Mouse (Mus musculus) CH12F3 (cell line): Measurements from ENCODE around the gene Mab21l1.

Source experiments
- in situ Hi-C: fragments of 300-500 bp; cut with MboI; formaldehyde crosslinking; loops from 2 replicates; pipeline ENCODE4 v1.14.3; 2020; ENCODE audit warnings: low sequenced_read_pairs

The Mab21l1 gene

DNA sequence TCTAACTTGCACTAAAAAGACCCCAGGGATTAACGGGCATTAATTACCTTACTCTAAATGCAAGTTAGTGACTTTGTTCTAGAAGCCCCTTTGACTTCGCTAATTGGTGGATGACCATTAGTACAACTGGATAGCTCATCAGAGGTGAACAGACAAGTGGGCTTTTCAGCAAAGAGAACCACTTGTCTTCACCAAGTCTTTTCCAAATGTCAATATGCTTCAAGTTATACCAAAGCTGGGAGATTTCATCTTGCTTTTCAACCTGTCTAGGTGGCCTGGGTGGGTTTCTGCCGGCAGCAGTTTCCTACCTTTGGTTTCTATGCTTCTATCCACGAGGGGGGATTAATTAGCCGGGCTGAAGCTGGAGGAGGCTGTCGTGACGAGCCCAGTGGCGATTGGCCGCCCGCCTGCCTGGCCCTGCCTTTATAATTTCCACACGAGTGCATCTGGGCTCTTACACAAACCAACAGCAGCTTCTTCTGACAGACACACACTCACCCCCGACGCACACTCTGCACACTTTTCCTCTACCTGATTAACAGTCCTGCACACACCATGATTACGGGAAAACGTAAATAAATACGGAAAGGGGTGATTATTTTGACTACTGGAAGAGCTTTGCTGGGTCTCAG, at the start of gene Mab21l1:
TSS of gene Mab21l1 (plus strand) at position 455 of the 632 bp plus-strand sequence.
- in situ Hi-C loops, result no loop called here

DNA sequence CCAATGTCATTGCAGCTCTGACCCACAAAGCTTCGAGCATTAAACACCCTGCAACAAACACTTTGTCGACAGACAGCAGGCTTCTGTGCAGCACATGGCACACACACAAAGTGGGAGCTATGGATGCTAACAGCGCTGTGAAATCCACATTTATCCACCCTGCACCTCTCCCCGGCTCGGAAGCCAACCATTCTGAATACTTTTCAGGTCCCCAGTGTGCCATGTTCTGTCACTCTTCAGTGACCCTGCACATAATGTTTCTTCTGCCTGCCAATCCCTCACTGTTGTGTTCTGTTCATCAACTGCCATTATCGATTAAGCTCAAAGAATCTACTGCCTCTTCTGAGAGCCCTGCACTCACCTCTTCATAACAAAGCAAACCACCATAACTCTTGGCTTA, 48.6 kb upstream of the Mab21l1 start:
- in situ Hi-C loops, result no loop called here

DNA sequence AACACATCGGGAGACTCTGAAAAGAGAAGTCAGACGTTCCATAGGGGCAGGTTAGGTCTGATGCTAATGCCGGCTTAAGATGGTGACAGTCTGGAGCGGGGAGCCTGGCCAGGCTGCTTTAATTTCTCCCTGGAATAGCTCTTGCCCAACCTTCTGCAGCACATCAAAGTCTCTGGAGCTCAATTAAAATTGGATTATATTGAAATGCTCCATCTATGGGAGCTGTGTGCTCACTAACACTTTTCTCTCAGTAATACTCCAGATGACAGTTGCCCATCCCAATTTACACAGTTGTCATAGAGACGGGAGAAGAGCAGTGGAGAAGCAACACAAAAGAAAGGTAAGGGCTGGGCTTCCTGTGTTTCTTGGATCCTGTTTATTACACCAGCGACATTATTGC, 40.9 kb upstream of the Mab21l1 start:
- in situ Hi-C loops, result no loop called here

DNA sequence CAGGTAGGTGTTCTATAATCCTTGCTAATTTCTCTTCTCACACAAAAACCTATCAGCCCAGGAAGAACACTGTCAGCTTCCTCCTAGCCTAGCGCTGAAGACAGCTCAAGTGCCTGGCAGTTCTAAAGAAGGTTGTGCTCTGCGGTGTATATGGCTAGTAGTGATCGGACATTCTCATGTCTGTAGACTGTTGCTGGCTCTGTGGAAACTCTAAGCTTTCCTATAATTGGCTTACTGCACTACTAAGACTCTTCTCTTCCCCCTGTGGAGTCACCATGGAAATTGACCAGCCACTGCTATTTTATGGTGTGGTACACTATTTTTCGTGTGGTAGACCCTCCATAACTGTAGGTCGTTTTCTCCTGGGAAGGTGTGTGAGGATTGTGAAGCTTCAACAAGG, 40.1 kb upstream of the Mab21l1 start:
- in situ Hi-C loops, result no loop called here

DNA sequence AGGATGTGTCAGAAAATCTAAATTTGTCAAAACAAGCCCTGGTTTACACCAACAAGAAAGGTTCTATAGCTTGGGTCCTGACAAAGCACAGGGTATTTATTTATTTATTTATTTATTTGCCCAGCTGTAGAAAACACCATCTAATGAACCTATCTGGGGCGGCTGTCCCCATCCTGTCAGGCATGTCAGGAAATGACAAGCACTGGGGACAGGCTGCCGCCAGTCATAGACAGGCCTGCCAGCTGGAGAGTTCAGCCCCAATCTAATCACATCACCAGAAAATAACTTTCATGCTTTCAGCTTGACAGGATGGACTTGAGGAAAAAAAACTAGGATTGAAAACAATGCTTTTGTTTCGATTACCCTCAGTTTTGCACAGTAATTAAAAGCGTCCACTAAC, 39.7 kb upstream of the Mab21l1 start:
- in situ Hi-C loops, result no loop called here

DNA sequence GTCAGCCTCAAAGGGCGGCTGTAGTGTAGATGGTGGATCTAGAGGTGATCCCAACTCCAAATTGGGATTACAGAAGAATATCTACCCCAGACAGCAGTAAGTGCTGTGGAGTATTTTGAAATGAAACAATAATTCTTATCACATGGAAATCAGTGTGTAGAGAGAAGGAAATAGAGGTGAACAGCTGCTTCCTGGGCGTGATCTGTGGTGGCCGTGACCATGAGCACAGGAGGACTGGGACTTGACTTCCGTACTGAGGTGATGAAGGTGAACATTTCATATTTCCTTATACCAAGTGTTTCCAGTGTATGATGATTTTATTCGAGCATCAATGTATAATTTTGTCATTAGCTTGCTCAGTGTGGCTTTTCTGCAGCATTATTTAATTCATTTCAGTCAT, 38.4 kb upstream of the Mab21l1 start:
- in situ Hi-C loops, result no loop called here

DNA sequence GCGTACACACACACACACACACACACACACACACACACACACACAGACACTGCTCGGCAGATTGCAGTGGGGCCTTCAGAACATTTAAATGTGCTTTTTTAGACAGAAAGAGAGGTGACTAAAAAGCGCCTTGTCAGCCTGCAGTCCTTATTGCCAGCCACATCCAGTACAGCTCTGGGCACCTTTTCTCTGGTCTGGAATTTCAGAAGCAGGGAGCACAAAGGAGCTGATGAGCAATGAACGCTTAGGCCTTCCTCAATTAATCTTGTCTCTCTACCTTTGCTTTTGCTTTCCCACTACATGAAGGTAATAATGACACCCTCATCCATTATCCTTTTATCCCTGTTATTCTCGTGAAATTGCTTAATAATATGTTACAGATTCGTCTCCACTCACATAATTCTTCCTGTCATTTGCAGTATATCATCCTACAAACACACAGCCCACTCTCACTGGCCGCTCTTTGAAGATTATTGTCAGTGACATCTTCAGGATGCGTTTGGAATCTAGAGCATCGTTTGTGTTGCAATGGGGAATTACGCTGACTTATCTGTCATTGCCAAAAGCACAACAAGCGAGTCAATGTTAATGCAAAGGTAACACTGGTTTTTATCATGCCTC, 31.8 kb upstream of the Mab21l1 start:
- in situ Hi-C loops, result no loop called here

DNA sequence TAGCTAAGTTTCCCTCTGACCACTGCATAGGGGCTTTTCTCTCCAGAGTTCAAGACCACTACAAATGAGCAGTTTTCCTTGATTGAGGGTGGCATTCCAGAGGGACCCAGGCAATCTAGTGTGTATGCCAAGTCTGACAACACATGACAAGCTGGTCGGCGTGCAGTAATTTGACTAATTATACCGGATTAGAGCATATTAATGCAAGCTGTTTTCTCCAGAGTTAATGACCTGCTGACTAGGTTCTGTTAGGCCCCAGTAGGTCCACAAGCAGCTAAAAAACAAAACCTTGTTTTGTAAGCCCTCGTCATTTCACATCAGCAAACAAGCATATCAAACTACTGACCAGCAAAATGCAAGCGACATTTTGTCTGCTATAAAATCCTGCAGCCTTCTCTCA, 30.9 kb upstream of the Mab21l1 start:
- in situ Hi-C loops, result no loop called here

DNA sequence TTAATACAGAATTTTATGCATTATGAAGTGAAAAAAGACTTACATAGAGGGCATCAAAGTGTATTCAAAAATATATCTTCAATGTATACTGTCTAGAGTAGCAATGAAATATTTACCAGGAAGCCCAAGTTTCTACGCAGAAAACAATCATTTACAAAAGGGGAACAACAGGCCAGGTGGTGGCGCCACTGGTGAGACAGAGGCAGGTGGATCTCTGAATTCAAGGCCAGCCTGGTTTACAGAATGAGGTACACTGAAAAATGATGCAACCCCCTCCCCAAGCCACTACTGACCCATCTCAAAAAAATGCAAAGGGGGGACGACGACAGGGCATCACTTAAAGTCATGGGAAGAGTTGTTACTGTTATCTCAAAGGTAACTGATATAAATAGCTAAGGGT, 29.8 kb upstream of the Mab21l1 start:
- in situ Hi-C loops, result no loop called here

DNA sequence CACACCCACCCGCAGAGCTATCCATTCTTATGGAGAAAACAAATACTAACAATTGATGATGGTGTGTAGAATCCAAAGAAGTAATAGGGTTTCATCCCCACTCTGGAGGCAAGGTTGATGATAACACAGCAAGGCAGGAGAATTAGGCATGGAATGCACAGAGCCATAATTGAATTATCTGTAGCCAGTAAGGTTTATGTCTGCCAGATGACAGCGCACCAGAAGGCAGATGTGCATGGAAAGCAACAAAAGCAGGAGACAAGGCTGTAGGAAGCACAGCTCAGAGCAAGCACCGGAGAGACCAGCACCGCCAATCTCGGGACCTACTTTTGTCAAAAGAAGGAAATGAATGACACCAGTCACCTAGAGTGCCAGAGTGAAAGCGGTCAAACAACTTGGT, 28.4 kb upstream of the Mab21l1 start:
- in situ Hi-C loops, result no loop called here

DNA sequence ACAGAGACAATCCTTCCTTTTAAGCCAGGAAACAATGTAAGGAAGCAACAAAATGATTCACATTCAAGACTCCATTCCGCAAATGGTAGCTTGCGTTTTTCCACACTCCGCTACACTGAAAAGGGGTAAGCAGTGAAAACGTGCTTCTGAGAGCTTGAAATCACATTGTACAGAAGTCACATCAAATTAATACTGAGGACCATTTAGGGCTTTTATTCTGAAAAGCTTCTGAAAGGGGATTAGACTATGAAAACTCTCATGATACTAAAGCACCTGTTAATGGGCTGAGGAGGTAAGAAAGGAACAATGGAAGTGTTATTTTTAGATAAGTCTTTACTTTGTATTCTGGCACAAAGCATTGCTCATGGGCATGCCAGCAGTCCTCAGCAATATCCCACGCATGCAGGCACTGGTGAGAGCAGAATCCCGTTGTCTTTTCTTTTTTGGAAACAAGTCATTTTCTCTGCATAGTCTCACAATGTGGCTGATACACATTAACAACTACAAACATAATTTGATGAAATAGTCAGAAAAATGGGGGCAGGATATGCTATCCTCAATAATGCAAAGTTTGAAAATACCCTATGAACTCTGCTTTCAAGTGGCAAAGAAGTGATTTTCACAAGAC, 27.2 kb upstream of the Mab21l1 start:
- in situ Hi-C loops, result no loop called here

DNA sequence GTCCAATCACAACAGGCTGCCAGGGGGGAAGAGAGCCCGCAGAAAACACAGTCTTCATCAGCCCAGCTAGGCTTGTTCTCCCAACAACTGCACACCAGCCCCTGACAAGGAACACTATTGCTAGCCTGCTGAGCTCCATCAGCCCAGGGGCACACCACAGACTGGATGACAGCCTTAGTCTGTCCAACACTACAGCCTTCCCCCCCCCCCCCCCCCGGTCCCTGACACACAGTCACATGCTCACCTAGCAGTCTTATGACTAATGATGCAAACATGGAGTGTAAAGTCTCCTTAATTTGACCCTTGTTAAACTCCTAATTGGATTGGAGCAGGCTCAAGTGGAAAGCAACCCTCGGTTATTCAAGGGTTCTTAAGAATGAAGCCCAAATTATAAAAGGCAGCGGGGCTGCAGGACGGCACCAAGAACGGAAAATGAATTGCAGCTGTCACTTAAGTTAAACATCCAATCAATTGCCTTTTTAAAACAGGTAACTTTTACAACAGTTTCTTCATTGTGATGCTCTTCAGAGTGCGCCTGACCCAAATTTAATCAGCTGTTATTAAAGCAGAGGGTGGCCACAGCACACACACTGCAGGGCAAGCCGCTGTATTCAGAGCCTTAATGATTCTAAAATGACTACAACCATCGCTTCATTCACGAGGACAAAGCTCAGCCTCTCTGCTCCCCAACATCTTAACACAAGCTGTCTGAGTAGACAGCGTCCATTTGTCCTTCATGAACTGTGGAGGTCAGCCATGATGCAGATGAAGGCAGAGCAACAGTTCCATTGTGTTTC, 26.3 kb upstream of the Mab21l1 start:
- in situ Hi-C loops, result no loop called here

DNA sequence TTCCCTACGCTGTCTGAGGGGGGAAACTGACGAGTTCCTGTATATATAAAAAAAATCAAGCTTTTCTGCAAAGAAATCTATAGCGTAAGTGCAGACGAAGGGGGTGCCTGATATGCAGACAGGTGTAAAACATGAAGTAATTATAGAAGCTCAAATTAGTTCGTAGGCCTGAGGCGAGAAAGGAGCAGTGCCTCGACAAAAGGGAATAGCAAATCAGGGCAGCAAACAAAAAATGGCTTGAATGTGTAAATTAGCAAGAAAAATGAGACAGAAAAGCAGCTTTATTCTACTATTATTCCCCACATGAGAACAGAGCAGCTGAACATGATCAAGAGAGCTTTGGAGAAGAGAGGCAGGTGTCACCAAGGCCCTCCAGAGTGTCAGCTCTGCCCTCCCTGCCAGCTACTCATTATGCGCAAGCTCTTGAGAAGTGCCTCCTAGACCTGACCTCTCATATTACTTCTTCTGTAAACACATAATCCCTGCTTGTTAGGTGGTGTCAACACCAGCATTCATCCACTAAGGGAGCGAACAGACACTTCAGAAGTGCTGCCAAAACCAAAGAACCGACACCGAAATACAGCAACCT, 25.6 kb upstream of the Mab21l1 start:
- in situ Hi-C loops, result no loop called here

DNA sequence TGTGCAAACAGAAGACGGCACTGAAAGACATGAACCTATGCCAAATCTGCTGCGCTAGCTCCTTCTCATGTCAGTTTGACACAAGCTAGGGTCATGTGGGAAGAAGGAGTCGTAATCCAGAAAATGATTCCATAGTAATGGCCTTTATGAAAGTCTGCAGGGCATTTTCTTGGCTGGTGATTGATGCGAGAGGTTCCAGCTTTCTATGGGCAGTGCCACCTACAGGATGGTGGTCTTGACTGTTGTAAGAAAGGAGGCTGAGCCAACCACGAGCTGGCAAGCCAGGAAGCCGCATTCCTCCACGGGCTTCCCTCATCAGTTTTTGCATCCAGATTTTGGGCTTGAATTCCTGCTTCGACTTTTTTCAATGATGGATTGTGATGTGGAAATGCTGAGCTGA, 24.0 kb upstream of the Mab21l1 start:
- in situ Hi-C loops, result no loop called here

DNA sequence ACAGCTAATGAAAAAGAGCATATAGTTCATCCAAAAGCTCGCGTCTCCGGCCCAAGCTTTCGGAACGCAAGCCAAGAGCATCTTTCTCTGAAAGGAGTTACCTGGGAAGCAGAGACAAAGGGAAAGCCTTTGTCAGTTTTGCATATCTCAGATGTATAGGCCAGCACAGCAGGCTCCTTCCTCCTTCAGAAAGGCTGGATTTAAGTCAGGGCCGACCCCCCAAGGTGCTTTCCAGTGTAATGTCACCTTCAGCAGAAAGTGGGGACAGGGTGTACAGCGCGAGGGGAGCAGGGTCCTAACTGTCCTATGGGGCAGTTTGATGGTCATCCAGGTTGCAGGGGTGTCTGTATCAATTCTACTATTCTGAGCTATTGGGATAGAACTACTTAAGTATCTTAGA, 18.7 kb upstream of the Mab21l1 start:
- in situ Hi-C loops, result no loop called here

DNA sequence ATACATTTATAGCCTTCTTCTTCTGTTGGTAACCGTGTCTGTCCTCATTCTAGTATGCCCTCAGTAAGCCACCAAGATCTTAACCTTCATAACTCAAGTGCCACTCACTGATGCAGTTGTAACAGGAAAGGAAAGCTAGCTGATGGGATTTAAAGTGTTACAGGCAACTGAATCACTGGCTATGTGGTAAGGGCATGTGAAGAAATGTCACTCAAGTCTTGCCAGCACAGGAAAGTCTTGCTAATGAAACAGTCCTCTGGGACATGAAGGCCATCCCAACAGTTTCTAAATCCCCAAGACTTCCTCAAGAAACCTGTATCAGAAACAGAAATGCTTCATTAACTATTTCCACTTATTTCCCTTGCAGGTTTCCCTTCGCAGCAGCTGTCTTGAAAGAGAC, 13.7 kb upstream of the Mab21l1 start:
- in situ Hi-C loops, result no loop called here

DNA sequence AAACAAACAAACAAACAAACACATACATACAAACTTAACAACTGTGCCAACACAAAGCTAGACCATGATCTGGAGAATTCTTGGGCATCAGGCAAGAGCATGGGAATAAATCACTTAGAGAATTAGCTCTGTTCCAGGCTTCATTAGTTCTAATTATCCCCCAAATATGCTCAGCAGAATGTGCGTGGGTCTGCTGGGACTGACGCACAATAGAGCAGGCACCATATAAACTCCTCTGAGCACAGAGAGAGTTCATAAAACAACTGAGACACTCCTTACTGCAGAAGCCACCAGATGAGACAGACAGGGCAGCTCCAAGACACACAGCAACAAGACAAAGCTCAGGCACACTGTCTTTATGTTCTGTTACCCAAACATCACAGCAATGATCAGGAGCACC, 13.0 kb upstream of the Mab21l1 start:
- in situ Hi-C loops, result no loop called here

DNA sequence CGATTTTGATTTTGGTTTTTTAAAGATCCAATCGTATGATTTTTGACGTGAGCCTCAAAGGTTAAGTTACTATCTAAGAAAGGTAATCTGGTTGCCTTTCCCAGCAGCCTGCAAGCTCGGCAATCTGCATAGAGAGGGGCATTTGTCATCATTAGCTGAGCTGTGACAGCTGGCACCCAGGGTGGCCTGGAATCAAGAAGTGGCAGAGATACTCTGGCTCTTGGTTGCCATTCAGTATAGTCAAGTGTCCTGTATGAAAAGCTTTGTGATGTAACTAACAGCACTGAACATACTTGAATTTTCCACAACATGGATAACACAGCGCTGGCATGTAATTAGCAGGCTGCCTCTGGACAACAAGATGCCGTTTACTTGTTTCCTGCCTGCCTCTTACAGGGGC, 8.1 kb upstream of the Mab21l1 start:
- in situ Hi-C loops, result no loop called here

DNA sequence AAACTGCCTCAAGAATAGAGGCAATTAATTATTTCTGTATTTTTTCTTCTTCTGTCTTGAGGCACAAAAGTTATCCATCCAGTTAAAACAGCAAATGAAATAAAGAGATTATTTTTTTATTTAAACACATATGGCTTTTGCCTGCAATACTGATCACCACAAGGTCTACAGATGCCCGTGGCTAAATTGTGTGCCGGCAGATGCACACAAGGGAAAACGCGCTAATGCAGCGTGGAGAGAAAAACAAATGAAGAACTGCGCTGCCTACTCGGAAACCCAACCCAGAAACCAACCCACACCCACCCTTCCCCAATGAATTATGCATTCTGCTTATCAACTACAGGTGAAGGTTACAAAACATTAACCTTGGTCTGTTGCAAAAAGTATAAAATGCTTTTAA, 7.1 kb upstream of the Mab21l1 start:
- in situ Hi-C loops, result no loop called here

DNA sequence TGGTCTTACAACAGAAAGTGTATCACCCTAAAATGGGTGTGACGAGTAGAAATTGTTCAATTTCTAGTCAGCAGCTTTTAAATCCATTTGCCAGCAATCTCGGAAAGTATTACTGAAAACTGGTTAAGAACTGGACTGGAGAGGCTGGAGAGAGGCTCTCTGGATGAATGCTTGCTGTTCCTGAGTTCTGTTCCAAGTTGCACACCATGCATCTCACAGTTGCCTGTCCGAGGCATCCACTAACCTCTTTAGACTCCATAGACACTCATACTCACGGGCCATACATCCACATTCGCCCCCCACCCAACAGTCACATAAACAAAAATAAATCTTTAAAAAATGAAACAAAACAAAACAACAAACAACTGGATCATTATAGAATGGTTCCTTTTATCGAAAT, 6.6 kb upstream of the Mab21l1 start:
- in situ Hi-C loops, result no loop called here

DNA sequence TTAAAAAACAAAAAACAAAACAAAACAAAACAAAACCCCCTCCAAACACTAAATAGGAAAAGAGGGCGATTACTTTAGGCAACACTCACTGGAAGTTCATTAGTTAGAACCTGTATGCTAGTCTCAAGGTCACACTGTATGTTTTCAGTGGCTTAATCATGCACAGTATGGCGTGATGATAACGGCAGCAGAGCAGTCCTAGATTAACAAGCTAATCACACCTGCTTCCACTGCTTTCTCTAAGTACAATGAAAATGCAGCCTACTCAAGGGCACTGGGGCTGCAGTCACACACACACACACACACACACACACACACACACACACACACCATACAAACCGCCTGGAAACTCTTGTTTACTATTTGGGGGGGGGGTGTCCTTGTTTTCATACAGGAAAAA, 4.8 kb upstream of the Mab21l1 start:
- in situ Hi-C loops, result no loop called here
